Mouse (Mus musculus) lung, postnatal 0 days (tissue): ENCODE results near the gene 5730480H06Rik. TPM values are rescaled to one million over a fixed set of nuclear protein-coding genes. Genes with fewer than 3 reads are reported as not detected.

Experiments used
- ATAC-seq: fragments of 200-750 bp; cut with Nextera tagmentation; 2 replicates; pipeline ENCODE4 v1.8.0; 2017; ENCODE audit warnings: moderate library complexity
- DNase-seq: peaks from one replicate; pipeline ENCODE4 v3.0.0-alpha.2; 2016; ENCODE audit warnings: low spot score
- H3K27ac ChIP-seq: fragments of 300-500 bp; sonication (generic); 2 replicates; pipeline ENCODE4 v1.5.1; 2014; ENCODE audit warnings: antibody characterized with exemption, mild to moderate bottlenecking, low read length, mixed read lengths
- H3K27me3 ChIP-seq: fragments of 300-500 bp; sonication (generic); replicated peaks from 2 replicates; pipeline ENCODE4 v1.6.1; 2014; ENCODE audit warnings: low read length, mixed read lengths; ENCODE audit not compliant: insufficient read depth
- H3K36me3 ChIP-seq: fragments of 300-500 bp; sonication (generic); 2 replicates; pipeline ENCODE4 v1.6.1; 2014; ENCODE audit warnings: low read length, mixed read lengths; ENCODE audit not compliant: insufficient read depth
- H3K4me1 ChIP-seq: fragments of 300-500 bp; sonication (generic); 2 replicates; pipeline ENCODE4 v1.6.1; 2014; ENCODE audit warnings: antibody characterized with exemption, low read depth, low read length, mixed read lengths; ENCODE audit not compliant: insufficient read depth
- H3K4me2 ChIP-seq: fragments of 300-500 bp; sonication (generic); replicated peaks from 2 replicates; pipeline ENCODE4 v1.6.1; 2014; ENCODE audit warnings: low read depth, mild to moderate bottlenecking, low read length, moderate library complexity, mixed read lengths
- H3K4me3 ChIP-seq: fragments of 300-500 bp; sonication (generic); 2 replicates; pipeline ENCODE4 v1.5.1; 2014; ENCODE audit warnings: low read depth, low read length
- H3K9ac ChIP-seq: fragments of 300-500 bp; sonication (generic); replicated peaks from 2 replicates; pipeline ENCODE4 v1.6.1; 2014; ENCODE audit warnings: low read depth, mild to moderate bottlenecking
- H3K9me3 ChIP-seq: fragments of 300-500 bp; sonication (generic); 2 replicates; pipeline ENCODE4 v1.6.1; 2016; ENCODE audit warnings: low read length, mixed read lengths
- CTCF ChIP-seq: IDR thresholded peaks from 2 replicates; pipeline ENCODE4 v1.5.1; 2016; ENCODE audit warnings: antibody characterized with exemption, mild to moderate bottlenecking
- EP300 ChIP-seq: IDR thresholded peaks from 2 replicates; pipeline ENCODE4 v1.6.1; 2016; ENCODE audit warnings: antibody characterized with exemption, mild to moderate bottlenecking, control low read depth
- WGBS: fragments of 180-500 bp; shearing (Covaris S2); extraction: QIAGEN DNeasy Blood & Tissue Kit; methylation state at CpG from one replicate; pipeline ENCODE4 v1.1.7; 2014; 5-methylcytosine and 5-hydroxymethylcytosine counted together
- polyA plus RNA-seq: library from polyadenylated mRNA; unstranded; fragments of >200 nt; fragmentation: Nextera tagmentation; extraction: Ambion mirVana; gene quantifications from 2 replicates; pipeline ENCODE4 v1.2.1, GENCODE M21; 2015

Gene 5730480H06Rik
- polyA plus RNA-seq, 1 experiment from 2014 or later, result 12.8 TPM

DNA sequence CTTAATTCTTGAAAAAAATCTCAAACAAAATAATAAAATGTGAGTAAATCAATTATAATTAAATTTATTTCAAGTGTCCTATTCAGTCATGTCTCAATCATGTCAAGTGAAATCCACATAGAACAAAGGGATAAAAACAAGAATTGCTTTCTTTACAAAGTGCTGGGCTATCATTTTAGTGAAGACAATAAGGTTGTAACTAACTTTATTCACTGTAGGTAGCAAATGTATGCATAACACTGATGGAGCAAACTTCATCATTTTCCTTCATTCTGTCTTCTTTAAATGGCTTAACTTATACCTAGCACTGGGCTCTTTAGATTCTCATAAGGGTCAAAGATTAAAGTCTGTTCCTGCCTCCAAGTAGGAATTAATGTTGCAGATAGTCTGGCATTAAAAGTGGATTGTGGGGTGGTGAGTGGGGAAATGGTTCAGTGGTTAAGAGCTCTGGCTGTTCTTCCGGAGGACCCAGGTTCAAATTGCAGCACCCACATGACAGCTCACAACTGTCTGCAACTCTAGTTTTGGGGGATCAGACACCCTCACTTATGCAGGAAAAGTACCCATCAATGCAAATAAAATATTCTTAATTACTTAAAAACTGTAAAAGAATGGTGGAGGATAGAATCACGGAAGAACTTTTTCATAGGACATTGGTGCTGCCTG lies 18.4 kb downstream of the 5730480H06Rik start:
- no peaks in the 10 kb centered on the region for H3K4me1 ChIP-seq
- H3K27ac ChIP-seq, result no peak overlapping the region
- no peak overlapping the region for H3K4me2 ChIP-seq
- no peaks in the 10 kb centered on the region for H3K27me3 ChIP-seq
- H3K9ac ChIP-seq, result no peak overlapping the region
- DNase-seq (no peak), ATAC-seq (no peak)
- WGBS, result 91% methylated on average over 2 of the region's 2 CpGs
- H3K36me3 ChIP-seq, result no peaks in the 10 kb centered on the region
- TF ChIP-seq CTCF, result no peak
- TF ChIP-seq EP300, result no peak
- no peaks in the 10 kb centered on the region for H3K9me3 ChIP-seq
- H3K4me3 ChIP-seq, result no peak overlapping the region

- Histone ChIP-seq H3K27me3 (no peaks in the 10 kb centered on the region), H3K4me1 (no peaks in the 10 kb centered on the region), H3K27ac (no peak overlapping the region), H3K36me3 (no peaks in the 10 kb centered on the region), H3K9ac (no peak overlapping the region), H3K4me2 (no peak overlapping the region), H3K4me3 (no peak overlapping the region), H3K9me3 (no peaks in the 10 kb centered on the region)
- TF ChIP-seq EP300 (no peak), CTCF (no peak)
- no peak for ATAC-seq
- no peak for DNase-seq
- WGBS, result 76% methylated on average over 1 of the region's 1 CpGs
Observed at GRCm38 (mm10) chr5:48349309-48349708, 21.6 kb downstream of the 5730480H06Rik start.

DNA sequence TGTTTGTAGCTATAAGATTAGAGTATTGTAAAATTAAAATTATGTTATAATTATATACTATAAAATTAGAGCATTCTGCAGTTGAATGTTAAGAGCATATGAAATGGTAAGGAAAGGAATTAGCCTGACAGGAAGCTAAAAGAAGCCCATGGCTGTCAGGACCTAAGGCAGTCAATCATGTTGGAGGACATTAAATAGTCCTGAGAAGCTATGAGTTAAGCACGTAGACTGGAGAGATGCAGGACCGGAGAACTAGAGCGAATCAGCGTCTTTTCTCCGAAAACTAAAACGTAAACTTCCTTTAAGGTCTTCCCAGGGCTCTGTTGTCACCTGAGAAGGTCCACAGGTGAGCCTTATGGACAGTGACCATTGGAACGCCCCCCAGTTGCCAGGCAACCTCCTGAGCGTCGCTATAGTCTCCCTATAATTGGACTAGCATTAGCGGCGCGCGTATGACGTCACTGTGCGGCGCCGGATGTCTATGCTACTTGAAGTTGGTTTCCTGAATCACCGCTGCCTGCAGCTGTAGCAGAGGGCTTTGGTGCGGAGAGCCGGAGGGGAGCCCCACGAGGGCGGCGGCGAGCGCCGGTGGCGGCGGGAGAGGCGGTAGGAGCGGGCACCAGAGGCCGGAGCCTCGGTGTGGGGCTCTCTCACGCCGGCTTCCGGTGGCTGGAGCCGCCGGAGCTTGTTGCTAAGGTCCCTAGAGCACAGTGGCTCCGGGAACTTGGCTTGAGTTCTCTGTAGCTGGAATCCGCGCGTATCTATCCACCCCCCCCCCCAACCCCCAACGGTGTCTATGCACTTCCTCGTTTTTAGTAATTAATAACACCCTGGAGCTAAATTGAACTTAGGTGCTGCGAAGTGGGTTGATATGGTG lies 44.4 kb downstream of the 5730480H06Rik start:
- Histone ChIP-seq H3K9ac (peak overlapping the region; percentile 55), H3K27me3 (no peaks in the 10 kb centered on the region), H3K4me3 (peak overlapping the region; percentile 63), H3K27ac (peak overlapping the region; percentile 63), H3K4me1 (no peaks in the 10 kb centered on the region), H3K4me2 (peak overlapping the region; percentile 58), H3K9me3 (no peaks in the 10 kb centered on the region), H3K36me3 (no peaks in the 10 kb centered on the region; the same call in 1 of the 2 replicates)
- TF ChIP-seq EP300 (no peak), CTCF (no peak)
- DNase-seq, result peak; percentile 96
- ATAC-seq, result peak; percentile 99
- under 1% methylated on average over 43 of the region's 44 CpGs for WGBS

DNA sequence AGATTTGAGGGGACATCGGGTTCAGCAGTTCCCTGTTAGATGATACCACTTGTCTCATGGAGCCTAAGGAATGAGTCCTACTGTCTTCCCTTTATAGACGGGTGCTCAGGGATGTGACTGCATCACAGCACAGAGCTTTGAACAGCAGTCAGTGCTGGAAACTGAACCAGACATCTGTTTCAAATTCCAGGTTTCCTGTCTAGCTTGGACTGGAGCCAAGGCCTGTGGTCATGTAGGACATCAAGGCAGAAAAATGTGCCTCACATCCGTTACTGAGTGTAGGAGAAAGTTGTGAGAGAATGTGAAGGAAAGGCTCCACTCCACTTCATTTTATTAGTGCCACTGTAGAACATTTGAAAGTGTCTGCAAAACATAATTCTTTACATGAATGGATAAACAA lies 74.7 kb downstream of the 5730480H06Rik start:
- Histone ChIP-seq H3K36me3 (no peaks in the 10 kb centered on the region), H3K27ac (no peak overlapping the region), H3K27me3 (no peaks in the 10 kb centered on the region), H3K9me3 (no peaks in the 10 kb centered on the region), H3K4me3 (no peak overlapping the region), H3K4me1 (no peaks in the 10 kb centered on the region), H3K9ac (no peak overlapping the region), H3K4me2 (no peak overlapping the region)
- peak; percentile 8 for DNase-seq
- no peak for ATAC-seq
- TF ChIP-seq CTCF (no peak), EP300 (no peak)
- 45% methylated on average over 3 of the region's 3 CpGs for WGBS

DNA sequence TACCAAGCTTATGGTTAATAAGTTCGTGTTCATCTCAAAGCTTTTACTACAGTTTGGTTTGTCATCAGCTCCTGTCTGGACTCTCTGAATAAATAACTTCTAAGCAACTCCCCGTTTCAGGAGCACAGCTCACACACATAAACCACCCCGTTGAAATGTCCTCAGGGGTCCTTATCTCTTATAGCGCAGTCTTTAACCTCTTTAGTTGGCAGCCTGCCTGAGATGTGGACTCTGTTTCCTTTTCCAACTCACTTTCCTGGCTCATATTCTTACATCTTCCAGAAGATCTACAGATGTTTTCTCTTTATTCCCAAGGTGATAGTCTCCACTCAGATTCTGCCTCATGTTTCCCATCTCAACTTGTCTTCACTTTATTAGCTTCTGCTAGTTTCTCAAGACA lies 80.5 kb downstream of the 5730480H06Rik start:
- Histone ChIP-seq H3K27ac (no peak overlapping the region), H3K36me3 (no peaks in the 10 kb centered on the region), H3K4me1 (no peaks in the 10 kb centered on the region), H3K9ac (no peak overlapping the region), H3K4me3 (no peak overlapping the region), H3K4me2 (no peak overlapping the region), H3K9me3 (no peaks in the 10 kb centered on the region), H3K27me3 (no peaks in the 10 kb centered on the region)
- no peak for TF ChIP-seq EP300
- no peak for TF ChIP-seq CTCF
- DNase-seq (no peak), ATAC-seq (no peak)
- WGBS, result 29% methylated on average over 4 of the region's 4 CpGs

- H3K27ac ChIP-seq, result no peak overlapping the region
- no peak overlapping the region for H3K9ac ChIP-seq
- no peak for DNase-seq
- H3K9me3 ChIP-seq, result no peaks in the 10 kb centered on the region
- TF ChIP-seq EP300 (no peak), CTCF (no peak)
- H3K27me3 ChIP-seq, result no peaks in the 10 kb centered on the region
- whole genome bisulfite sequencing, result 70% methylated on average over 5 of the region's 5 CpGs
- no peaks in the 10 kb centered on the region for H3K4me1 ChIP-seq
- H3K4me2 ChIP-seq, result no peak overlapping the region
- no peaks in the 10 kb centered on the region for H3K36me3 ChIP-seq
- no peak for ATAC-seq
- H3K4me3 ChIP-seq, result no peak overlapping the region
Observed at GRCm38 (mm10) chr5:48410348-48410747, 82.6 kb downstream of the 5730480H06Rik start.
